Mouse (Mus musculus): Measurements from ENCODE around the gene Washc4.
"Not testable (repeated sequence)": the region's sequence is repeated elsewhere in the genome, so short reads cannot be mapped to it uniquely, and the experiment has no call there.

Gene Washc4

DNA sequence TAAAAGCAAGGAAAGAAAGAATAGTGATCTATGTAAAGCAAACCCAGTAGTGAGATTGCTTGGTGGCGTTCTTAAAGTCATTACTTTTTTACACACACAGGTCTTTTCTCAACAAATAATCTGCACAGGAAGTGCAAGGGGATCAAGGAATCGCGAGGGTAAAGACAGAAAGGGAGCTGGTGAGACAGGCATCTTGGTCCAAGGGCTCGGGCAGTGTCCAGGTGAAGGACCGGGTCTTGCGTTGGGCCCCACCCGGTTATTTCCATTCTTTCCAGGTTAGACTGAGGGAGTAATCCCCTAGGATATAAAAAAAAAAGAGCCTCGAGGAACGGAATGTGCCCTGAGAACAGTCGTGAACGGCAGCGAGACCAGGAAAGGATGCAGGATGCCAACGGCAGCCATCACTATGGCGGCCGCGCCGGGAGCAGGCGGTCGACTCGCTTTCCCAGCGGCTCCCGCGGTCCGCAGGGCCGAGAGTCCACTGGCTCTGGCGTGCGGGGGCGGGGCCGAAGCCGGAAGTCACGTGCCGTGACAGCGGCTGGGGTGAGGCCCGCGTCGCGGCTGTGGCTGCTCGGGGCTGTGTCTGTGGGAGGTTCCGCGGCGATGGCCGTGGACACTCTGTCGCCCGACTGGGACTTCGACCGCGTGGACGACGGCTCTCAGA is at the start of gene Washc4:
Washc4 (plus strand) TSS at position 314 of the 664 bp plus-strand sequence.
- DNase-seq, result peak; percentile 96

DNA sequence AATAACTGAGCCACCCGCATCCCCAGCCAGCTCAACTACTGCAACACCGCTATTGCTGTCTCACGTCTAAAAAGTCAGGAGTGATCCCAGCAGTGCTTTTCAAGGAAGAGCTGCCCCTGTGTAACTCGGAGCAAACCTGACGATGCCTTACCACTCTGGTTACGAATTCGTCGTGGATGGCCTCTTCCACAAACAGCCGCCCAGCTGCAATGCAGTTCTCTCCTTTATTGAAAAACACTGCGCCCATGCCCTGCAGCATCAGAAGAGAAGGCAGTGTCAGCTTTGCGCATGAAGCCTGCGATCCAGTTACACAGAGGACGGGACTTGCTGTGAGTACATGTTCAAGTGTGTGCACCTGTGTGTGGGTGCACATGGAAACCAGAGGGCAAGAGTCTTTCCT is 46.2 kb upstream of the Washc4 start:
- no peak for DNase-seq

DNA sequence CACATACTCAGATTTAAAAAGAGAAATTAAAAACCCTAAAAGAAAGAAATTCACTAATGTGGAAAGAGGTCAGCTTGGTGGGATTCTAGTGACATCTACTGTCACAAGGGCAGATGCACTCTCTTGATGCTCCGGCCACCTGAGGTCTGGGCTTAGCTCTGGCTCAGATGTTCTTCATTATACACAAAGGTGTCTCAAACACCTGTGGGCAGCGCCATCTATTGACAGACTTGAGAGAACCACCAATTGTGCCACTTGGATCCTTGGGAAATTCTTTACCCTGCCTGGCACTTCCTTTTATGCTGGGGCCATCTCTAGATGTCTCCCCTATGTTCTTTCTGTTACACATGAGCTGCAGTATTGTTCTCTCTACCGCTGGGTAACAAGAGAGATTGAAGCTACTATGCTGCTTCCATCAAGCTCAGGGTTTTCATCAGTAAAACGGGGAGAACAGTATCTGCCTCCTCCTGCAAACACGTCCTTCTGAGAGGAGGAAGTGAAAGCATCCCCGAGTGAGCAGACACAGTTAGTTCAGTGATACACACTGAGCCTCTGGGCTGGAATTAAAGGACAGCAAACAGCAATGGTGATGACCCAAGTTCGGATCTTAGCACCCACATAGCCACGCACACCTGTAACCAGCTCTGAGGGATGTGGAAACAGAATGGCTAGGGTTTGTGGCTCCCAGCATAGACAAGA is 34.4 kb upstream of the Washc4 start:
- peak; percentile 7 for DNase-seq

DNA sequence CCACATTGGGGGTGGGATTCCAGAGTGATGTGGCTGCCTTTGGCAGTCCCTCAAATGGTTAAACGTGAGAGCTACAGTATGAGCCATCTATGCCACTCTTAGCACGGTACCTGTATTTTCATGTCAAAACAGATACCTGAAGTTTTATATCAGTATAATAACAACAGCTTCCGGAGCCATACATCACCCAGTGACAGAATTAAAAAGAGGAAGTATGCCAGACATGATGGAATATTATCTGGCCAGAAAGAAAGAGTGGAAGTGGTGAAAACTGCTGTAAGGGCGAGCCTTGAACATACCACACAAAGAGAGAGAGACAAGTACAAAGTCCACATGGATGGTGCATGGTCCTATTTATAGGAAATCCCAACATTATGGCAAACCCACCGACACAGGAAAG is 32.2 kb upstream of the Washc4 start:
- no peak for DNase-seq

DNA sequence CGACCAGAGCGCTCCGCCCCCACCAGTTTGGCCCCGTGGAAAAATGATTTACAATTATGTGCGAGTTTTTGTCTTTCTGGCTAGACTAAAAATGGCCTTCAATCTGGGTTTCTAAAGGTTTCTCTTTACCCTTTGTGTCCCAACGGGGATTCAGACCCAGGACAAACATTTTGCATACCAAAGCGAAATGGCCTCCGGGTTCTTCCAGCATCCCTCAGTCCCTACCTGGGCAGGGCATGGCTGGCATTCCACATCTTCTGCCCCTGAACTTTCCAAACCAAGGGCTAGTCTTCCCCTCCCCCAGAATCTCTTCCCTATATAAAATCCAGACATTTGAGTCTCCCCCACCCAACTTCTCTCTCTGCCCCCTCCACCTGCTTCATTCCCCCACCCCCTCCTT is 29.8 kb upstream of the Washc4 start:
- no peak for DNase-seq

DNA sequence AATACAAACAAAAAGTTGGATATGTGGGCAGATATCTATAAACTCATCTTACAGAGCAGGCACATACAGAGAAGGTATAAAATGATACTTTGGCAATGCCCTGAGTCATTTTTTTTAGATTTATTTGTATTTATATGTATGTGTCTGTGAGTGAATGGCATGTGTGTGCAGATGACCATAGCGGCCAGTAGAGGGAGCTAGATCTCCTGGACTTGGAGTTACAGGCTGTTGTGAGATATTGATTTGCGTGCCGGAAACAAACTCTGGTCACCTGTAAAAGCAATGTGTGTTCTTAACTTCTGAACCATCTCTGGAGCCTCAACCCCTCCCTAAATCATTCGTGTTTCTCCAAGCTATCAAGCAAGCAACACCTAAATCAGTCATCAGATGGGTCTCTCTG is 22.6 kb upstream of the Washc4 start:
- no peak for DNase-seq

DNA sequence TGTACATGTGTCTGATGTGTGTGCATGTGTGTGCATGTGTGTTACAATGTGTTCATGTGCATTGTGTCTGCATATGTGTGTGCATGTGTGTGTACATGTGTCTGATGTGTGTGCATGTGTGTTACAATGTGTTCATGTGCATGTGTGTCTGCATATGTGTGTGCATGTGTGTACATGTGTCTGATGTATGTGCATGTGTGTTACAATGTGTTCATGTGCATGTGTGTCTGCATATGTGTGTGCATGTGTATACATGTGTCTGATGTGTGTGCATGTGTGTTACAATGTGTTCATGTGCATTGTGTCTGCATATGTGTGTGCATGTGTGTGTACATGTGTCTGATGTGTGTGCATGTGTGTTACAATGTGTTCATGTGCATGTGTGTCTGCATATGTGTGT is 19.3 kb upstream of the Washc4 start:
- not testable (repeated sequence) for DNase-seq

DNA sequence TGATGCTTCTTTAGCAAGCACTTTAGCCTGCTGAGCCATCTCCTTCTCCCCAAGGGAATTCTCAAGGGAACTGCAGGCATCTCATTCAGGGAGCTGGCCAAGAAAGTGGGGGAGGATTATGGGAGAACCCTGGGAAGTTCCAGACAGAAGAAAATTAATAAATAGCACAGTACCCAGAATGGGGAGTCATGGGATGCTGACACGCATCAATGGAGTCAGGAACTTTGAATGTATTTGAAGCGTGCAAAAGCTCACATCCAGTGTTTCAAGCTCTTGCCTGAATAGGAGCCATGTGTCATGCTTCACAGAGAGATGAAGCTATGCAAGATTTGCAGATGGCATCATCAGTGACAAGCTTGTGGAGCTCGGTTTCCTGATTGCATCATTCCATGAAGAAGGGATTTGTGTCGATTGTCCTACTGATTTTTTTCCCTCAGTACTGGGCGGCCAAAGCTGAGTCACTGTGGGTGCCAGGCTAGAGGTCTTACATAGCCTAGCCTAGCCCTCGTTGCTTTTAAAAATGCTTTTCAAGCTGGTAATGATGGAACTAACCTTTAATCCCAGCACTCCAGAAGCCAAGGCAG is 13.1 kb upstream of the Washc4 start:
- no peak for DNase-seq

DNA sequence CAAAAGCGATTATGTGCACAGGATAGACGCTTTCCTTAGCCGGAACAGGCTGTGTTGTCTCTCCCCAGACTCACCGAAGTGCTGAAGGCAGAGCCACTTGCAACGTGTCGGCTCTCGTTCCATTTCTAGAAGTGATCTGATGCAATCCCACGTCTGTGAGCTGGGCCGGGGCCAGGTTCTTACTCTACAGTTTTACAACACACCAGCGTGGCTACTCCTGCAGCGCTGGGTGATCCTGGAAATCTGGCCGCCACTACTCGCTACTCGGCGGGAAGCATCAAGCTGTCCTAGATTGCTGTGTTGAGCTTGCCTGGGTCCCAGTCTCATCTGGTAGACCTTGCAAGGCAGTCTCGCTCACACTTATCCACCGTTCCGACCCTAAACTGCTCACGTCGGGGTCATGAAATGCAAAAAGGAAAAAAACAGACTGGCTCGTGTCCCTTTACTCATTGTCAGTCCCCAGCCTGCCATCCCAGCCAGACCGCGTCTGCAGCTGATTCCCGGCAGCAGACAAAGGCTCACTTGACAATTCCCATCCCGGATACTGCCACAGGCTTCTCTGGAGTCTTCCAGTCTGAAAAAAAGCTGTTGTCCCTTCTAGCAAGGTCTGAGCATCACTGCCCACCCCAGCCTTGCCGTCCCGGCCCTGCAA is 10.2 kb upstream of the Washc4 start:
- DNase-seq, result peak; percentile 79

DNA sequence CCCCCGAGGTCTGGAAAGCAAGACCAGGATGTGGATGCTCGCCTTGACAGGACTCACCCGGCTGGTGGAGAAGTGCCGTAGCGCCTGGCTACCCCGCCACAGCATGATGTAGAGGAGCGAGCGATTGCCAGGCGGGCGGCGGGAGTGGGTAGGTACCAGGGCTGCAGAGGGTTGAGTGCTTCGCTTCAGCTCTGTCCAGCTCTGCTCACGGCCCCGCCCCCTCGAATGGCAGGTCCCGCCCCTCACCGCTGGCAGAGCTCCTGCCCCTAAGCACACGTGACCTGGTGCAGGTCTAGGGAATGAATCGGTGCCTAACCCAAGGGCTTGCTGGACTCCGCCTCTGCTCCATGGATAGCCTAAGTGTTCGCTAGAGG is 9.7 kb upstream of the Washc4 start, which contains the start of gene Aldh1l2:
Aldh1l2 (minus strand) TSS at position 231 of the 374 bp plus-strand sequence.
- peak; percentile 72 for DNase-seq

DNA sequence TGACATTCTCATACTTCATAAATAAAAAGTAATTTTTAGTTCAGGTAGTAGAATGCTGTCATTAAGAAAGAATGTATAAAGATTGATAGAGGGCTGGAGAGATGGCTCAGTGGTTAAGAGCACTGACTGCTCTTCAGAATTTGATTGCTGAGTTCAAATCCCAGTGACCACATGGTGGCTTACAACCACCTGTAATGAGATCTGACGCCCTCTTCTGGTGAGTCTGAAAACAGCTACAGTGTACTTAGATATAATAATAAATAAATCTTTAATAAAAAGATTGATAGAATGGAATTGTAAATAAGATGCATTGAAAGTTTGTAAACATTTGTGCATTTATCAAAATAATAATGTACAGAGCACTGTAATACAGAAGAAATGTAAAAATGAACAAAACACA is 7.1 kb upstream of the Washc4 start:
- no peak for DNase-seq

DNA sequence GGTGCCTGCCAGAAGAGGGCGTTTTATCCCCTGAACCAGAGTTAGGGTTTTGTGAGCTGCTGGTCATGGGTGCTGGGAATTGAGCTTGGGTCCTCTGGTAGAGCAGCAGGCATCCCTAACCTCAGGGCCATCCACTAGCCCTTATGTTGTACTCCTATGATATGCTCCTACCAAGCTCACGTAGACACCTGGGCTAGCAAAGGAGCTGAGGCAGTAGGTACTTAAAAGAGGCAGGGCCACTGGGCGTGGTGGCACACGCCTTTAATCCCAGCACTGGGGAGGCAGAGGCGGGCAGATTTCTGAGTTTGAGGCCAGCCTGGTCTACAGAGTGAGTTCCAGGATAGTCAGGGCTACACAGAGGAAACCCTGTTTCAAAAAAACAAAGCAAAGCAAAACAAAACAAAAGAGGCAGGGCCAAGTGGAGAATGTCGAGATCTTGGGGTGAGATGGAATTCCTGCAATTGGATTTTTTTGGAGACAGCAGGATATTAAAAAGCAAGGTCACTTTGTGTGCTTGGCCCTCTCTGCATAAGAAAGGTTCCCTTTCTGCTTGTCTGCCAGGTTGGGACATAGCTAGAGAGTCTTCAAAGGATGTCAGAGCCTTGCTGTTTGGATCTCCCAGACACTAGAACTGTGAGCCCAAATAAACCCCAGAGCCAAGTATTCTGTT is 4.1 kb upstream of the Washc4 start:
- DNase-seq, result no peak

DNA sequence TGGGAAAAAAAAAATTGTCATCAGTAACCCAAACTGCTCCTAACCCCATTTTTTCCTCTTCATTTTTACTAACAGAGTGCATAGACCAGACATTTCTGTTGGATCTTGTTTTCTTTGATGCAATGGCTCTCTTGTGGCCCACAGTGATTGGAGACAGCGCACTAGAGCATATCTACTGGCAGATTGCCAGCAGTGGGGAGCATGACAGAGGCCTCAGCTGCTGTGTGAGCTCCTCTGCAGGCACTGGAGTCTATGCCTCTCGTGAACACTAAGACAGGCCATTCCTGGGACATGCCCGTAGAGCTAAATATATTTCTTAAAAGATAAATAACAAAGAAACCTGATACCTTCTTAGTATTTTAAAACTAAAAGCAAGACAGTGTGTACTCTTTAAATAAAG is 3.5 kb upstream of the Washc4 start:
- DNase-seq, result no peak

DNA sequence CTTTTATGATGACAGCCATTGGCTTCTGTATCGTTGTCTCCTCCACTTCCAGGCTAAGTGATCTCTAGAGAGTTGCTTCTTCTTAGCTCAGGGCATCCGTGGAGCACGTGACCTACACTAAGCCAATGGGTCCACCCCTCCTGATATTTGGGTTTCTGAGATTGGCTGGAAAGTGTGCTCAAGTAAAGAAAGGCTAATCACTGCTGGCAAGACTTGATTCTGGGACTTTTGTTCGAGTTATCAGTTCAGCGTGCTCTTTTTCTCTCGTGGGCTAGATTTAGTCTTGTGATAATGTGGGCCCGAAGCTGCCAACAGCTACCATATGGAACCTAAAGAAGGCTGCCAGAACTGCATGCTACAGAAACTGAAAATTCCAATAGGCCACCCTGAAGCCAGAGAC is 1.3 kb upstream of the Washc4 start:
- DNase-seq, result no peak

DNA sequence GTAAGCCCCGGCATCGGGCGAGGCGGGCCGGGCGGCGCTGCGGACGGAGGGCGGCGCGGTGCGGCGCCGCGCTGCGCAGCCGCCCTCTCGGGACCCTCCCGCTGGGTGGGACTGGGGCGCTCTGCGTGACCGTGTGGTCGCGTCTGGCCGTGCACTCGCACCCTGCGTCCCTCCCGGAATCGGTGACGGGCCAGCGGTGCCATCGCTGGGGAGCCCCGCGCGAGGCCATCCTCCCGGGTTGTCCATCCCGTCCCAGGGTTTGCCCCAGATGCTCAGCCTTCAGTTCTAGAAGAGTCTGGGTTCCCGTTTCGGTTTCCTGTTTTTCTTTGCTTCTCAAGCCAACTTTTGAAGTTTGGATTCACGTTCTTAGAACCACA is 539 bp downstream of the Washc4 start:
- peak; percentile 63 for DNase-seq

DNA sequence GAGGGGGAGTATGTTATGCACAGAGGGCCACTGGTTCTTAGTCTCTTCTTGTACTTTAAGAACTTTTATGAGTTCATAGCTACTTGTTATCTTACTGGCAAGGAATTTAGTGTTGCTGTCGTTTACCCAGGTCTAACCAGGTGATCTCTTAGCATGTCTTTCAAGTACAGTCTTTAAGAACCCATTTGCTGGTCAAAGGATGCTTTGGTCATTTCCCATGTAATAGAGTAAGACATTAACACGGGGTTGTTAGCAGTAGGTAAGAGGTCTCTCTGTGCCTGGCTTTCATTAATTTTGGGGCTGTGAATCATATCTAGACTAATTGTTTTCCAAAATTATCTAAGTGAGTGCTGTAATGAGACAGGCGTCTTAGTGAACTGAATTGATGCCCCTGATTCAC is 1.8 kb downstream of the Washc4 start:
- DNase-seq, result no peak

DNA sequence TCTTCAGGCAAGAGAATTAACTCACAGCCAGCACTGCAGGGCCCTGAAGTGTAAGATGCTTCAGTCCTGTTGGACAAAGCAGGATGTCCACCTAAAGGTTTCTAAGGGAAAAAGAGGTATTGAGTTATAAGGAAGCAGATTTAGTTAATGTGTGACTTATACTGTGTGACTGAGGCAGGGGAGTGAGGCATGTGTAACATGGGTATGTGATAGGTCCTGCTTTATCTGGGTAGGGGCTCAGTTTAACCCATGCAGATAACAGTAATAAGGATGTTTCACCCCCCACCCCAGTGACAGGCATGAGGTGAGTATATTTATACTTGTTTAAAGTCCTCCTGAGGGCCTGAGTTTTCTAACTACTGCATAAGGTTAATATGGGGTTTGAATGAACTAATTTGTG is 19.5 kb downstream of the Washc4 start:
- no peak for DNase-seq

DNA sequence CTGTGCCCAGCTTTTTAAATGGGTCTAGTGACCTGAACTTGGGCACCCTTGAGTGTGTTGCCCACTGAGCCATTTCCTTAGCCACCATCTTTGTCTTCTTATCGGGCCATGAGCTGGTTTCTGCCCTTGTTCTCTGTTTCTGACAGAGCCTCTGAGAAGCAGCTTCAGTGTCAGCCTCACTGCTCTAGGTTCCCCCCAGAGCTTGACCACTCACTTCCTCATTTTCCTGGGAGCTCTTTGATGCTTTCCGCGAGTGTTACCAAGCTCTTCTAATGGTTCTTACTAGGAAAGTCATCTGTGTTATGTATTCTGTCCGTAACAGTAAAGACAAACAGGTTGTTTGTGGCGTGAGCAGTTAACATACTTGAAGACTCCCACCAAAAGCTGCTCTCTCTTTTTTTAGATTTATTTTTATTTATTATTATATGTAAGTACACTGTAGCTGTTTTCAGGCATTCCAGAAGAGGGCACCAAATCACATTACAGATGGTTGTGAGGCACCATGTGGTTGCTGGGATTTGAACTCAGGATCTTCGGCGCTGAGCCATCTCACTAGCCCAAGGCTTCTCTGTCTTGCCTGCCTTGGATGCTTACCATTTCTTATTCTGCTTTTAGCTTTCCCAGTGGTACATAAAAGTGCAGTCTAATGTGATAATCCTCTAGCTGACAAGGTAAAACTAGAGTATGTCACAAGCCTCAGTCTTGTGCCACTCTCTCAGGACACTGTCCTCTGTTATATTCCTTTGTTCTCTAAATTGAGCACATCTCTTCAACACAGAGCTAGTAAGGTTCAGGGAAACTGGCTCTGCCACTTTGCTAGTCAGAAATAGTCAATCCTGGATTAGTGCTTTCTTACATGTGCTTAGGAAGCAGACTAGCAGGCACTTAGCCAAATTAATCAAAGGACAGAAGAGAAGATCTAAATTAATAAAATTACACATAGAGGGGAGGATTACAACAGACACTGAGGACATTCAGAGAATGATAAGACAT is 22.2 kb downstream of the Washc4 start:
- no peak for DNase-seq

DNA sequence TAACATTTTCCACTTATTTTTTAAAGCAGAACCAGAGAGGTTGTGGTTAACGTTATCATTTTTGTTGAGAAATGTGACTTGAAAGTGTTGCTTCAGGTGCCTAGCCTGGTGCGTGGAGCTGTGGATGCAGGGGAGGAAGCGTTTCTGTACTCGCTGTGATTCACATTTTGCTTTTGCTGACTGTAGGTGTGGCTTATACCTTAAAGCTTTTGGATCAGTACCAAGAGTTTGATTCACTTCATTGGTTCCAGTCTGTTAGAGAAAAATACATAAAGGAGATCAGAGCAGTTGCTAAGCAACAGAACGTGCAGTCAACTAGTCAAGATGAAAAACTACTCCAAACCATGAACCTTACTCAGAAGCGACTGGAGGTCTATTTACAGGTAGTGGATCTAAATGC is 47.2 kb downstream of the Washc4 start:
- DNase-seq, result no peak

DNA sequence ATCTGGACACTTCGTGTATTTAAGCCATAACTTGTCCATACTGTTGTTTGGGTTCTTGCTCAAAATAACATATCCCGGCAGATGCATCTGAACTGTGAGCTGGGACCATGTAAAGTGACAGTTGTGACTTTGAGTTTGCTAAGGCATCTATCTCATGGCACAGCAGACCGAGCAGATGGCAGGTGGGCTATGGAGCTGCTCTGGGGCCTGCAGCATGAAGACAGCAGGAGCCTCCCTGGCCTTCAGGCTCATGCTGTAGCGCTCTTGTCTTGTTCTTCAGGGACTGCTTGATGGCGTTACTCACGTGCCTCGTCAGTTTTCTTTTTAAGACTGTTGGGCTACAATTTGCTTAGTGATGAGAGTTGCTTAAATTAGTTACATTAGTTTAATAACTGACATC is 49.1 kb downstream of the Washc4 start:
- DNase-seq, result no peak

DNA sequence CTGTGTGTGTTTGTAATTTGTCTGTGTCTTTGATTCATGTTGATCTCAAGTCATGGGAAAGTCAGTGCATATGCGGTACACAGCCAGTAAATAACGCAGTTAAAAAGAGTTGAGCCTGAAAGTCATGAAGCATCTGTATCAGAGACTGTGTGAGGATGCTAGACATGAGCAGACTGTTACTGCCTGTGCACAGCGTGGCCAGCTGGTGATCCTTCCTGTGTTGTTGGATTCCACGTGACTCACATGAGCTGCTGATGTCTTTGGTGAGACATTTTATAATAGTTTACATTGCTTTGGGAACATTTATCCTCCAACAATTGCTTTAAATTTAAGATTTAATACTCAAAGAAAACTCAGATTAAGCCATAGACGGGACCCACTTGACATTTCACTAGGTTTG is 51.0 kb downstream of the Washc4 start:
- no peak for DNase-seq

DNA sequence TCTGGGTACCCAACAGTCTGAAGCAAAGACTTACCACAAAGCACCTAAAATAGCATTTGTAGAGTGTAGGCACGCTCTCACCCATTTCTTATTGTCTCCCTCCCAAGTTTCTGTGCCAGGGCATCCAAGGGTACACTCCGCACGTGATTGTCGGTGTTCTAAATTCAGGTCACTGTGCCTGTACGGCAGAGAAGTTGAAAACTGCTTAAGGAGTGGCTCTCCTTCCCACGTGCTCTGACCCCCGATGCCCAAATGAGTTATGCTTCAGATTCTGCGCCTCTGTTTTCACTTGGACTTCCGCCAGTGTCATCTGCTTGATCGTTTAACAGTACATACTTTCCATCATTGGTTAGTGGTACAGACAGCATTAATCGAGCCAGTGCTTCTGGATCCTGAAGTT is 57.1 kb downstream of the Washc4 start:
- DNase-seq, result no peak
